Mouse (Mus musculus) cerebellum, adult 2 months (tissue): ENCODE measurements at regions not wholly inside any gene's neighbourhood (a gene's known extent, or its start where the extent isn't known, plus 50 kb on each side); places are given as distances from the start of the nearest gene placed in this dataset.
A peak's percentile ranks its signal among the peaks of the same experiment; 100 is the strongest.

Source experiments
- DNase-seq, 2 experiments: peaks; one replicate each; pipeline ENCODE4 v3.0.0; 2021
- H3K27ac ChIP-seq: fragments of 200-500 bp; 2 replicates; pipeline ENCODE4 v1.5.1; 2012; ENCODE audit warnings: low read length, control low read depth, inconsistent platforms; ENCODE audit not compliant: insufficient read depth
- H3K27me3 ChIP-seq: fragments of 200-500 bp; 2 replicates; pipeline ENCODE4 v1.6.1; 2012; ENCODE audit warnings: inconsistent platforms, mild to moderate bottlenecking, low read length, moderate library complexity; ENCODE audit not compliant: control insufficient read depth, insufficient read depth
- H3K4me1 ChIP-seq: fragments of 200-500 bp; 2 replicates; pipeline ENCODE4 v1.6.1; 2011; ENCODE audit warnings: low read length; ENCODE audit not compliant: control insufficient read depth, insufficient read depth
- H3K4me3 ChIP-seq: fragments of 200-500 bp; replicated peaks from 2 replicates; pipeline ENCODE3; 2011; ENCODE audit warnings: mild to moderate bottlenecking, low read depth, low read length, control low read depth; ENCODE audit not compliant: insufficient read depth
- CTCF ChIP-seq: fragments of 200-500 bp; IDR thresholded peaks from 2 replicates; pipeline ENCODE4 v1.5.1; 2011; ENCODE audit warnings: low read depth, mild to moderate bottlenecking, control low read depth, low read length, moderate library complexity, borderline replicate concordance; ENCODE audit not compliant: insufficient read depth
- POLR2A ChIP-seq: fragments of 200-500 bp; IDR thresholded peaks from 2 replicates; pipeline ENCODE4 v1.6.1; 2011; ENCODE audit warnings: low read length, control low read depth, borderline replicate concordance; ENCODE audit not compliant: insufficient read depth
- WGBS: fragments of 180-500 bp; shearing (Covaris S2); methylation state at CpG from one replicate; pipeline ENCODE4 v1.1.7; 2018; 5-methylcytosine and 5-hydroxymethylcytosine counted together

DNA sequence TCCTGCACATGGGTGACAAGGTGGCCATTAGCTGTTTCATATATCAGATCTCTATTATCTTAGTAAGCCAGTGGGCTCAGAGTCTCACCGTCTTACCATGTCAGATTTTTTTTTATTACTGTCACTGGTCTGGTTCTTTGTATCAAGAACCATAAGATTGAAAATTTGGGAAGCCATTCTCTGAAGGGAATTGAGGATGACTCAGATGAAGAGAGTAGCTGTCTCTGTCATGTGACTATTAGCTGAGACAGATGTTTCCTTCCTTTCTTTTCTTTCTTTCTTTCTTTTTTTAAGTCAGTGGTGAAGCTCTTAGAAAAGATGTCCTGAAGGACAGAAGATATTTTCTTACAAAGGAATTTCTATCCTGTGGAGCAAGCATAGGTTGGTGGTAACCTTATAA, 84.1 kb downstream of the Dact1 start:
- TF ChIP-seq POLR2A, result no peak
- TF ChIP-seq CTCF, result no peak
- 93% methylated on average over 1 of the region's 1 CpGs for WGBS
- Histone ChIP-seq H3K27me3 (no peaks in the 10 kb centered on the region), H3K4me1 (peaks cover 10% of the 10 kb centered on the region; the same call in 1 of the 2 replicates), H3K27ac (no peak overlapping the region), H3K4me3 (no peak overlapping the region)
- DNase-seq, result no peak

DNA sequence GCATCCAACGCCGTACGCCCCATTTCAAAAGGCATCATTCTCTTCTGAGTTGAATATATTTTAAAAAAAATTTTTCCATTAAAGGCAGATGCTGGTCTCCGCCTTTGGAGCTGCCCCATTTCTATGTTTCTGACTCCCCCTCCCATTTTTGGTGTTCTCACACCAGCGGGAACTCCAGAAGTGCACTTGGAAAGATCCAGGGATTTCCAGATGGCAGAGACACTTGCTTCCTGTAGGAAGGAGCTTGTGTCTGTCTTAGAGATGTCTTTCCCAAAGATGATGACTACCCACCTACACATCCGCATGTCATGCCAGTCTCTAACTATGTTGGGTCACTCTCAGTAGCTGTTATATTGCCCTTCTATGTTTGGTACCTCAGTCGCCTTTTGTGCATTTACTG, 87.8 kb downstream of the Dact1 start:
- H3K27ac ChIP-seq, result no peak overlapping the region
- WGBS, result 96% methylated on average over 7 of the region's 7 CpGs
- TF ChIP-seq POLR2A (no peak), CTCF (no peak)
- H3K4me1 ChIP-seq, result peaks cover 26% of the 10 kb centered on the region
- H3K27me3 ChIP-seq, result no peaks in the 10 kb centered on the region
- no peak overlapping the region for H3K4me3 ChIP-seq
- DNase-seq, result no peak

DNA sequence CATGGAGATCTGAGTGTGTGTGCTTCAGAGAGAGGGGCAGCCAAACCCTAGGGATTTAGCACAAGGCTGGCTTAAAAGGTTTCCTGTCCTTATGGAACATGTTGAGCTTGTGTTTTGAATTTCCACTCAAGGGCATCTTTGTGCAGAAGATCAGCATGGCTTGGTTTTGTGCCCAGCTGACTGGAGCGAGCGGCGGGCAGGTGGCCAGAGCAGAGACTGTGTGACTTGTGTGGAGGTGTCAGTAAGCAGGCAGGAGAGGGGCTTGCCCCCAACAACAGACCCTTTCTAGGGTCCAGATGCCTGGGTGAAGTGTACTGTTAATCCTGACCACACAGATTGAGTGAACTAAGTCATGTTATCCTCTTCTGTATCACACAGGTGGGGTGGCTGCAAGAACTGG, 89.0 kb downstream of the Dact1 start:
- H3K4me3 ChIP-seq, result no peak overlapping the region
- peak overlapping the region; percentile 62 for H3K27ac ChIP-seq
- no peak for TF ChIP-seq CTCF
- TF ChIP-seq POLR2A, result no peak
- H3K27me3 ChIP-seq, result no peaks in the 10 kb centered on the region
- WGBS, result 11% methylated on average over 3 of the region's 3 CpGs
- peaks cover 26% of the 10 kb centered on the region for H3K4me1 ChIP-seq
- DNase-seq, result peak; percentile 84 to 87

DNA sequence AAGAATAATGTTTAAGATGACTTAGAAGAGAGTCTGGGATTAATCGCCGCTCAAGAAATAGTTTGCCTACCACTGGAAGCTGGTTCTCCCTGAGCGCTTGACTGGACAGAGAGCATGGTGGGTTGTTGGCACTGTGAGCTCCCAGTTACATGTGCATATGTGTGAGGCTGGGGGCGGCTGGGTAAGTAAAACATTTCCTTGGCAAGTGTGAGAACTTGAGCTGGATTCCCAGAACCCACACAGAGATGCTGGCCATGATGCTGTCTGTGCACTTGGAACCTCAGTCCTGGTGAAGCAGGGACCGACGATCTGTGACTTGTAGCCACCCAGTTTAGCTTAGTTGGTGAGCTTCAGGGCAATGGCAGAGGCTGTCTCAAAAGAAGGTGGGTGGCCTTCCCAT, 90.5 kb downstream of the Dact1 start:
- TF ChIP-seq POLR2A, result no peak
- no peak for TF ChIP-seq CTCF
- no peaks in the 10 kb centered on the region for H3K27me3 ChIP-seq
- H3K4me1 ChIP-seq, result peaks cover 26% of the 10 kb centered on the region
- DNase-seq, result peak in 1 of 2 experiments; percentile 10
- H3K4me3 ChIP-seq, result no peak overlapping the region
- H3K27ac ChIP-seq, result no peak overlapping the region
- 67% methylated on average over 6 of the region's 6 CpGs for WGBS

DNA sequence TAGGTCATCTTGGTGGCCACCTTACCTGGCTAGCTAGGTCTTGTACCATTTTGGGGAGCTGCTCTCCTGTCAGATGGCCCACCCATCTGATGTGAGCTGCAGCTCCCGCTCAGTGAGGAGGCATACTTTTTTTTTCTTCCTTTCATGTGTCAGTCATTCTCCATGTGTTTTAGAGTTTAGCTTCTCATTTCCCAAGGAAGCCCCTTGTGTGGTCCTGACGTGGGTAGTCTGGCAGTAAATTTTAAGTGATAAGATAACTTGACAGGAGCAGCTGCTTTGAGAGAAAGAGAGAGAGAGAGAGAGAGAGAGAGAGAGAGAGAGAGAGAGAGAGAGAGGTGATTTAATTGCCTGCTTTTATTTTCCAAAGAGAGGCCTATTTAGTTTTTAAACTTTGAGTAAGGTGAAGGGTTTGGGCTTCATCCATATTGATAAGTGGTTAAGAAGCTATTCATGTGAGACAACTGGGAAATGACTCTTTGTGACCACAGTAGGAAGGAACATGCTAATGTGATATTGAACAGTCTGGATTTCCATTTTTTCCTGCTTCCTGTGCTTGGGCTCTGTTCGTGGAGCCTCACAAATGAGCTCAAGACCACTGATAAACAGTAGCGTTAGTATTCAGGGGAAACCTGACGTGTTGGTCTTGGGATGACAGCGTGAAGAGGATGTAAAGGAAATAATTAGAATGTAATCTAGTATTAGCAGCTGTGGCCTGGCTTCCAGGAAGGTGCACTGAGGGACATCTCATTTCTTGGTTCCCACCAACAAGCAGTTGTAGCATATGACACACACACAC, 92.1 kb downstream of the Dact1 start:
- no peak overlapping the region for H3K27ac ChIP-seq
- peaks cover 26% of the 10 kb centered on the region for H3K4me1 ChIP-seq
- WGBS, result 93% methylated on average over 6 of the region's 6 CpGs
- no peak for DNase-seq
- no peak overlapping the region for H3K4me3 ChIP-seq
- no peaks in the 10 kb centered on the region for H3K27me3 ChIP-seq
- no peak for TF ChIP-seq POLR2A
- no peak for TF ChIP-seq CTCF

DNA sequence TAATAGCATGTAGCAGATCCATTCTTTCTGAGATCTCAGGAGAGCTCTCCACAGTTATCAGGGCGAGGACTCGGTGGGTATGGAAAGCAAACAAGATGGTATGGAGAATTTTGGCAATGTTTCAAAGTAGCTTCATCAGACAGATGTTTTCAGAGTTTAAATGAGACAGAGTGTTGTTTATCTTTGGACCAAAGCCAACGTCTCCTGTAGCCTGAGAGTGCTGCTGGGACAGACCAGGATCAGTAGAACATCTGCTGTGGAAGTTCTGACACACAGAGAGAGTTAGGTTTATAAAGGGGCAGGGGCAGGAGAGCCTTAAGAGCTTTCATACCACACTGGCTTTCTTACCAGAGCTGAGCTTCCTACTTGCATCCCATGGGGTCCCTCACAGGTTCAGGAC, 97.6 kb downstream of the Dact1 start:
- Histone ChIP-seq H3K27me3 (no peaks in the 10 kb centered on the region), H3K27ac (no peak overlapping the region), H3K4me3 (no peak overlapping the region), H3K4me1 (no peaks in the 10 kb centered on the region)
- 65% methylated on average over 3 of the region's 3 CpGs for WGBS
- no peak for DNase-seq
- TF ChIP-seq POLR2A, result no peak
- no peak for TF ChIP-seq CTCF

DNA sequence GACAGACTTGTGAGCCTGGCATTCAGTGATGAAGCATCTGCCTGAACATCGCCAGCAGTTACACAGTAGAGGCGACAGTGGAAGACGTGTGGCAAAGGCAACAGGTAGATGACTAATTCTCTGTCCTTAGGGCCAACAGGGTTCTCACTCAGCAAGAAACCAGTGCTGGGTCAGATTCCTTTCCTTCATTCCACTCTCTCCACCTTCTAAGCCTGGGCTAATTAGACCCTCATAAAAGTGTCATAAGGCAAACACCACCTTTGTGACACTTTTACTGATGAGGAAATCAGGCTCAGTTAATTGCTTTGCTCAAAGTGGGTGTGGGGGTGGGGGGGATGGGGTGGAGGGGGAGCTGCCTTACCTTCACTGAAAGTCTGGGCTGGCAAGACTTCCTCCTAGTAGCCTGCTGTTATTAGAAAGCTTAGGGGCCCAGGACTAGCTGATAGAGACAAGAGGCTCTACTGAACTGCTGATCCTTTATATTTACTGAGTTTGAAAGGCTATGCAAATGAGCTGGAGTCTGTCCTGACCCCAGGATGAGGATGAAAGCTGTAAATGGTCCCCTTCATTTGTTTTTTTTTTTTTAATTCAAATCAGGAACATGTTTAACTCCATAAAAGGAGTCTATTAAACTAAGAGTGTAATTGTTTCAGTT, 98.8 kb downstream of the Dact1 start:
- no peaks in the 10 kb centered on the region for H3K4me1 ChIP-seq
- TF ChIP-seq POLR2A (no peak), CTCF (no peak)
- no peak overlapping the region for H3K27ac ChIP-seq
- no peak for DNase-seq
- H3K27me3 ChIP-seq, result no peaks in the 10 kb centered on the region
- H3K4me3 ChIP-seq, result no peak overlapping the region
- WGBS, result 93% methylated on average over 3 of the region's 3 CpGs

DNA sequence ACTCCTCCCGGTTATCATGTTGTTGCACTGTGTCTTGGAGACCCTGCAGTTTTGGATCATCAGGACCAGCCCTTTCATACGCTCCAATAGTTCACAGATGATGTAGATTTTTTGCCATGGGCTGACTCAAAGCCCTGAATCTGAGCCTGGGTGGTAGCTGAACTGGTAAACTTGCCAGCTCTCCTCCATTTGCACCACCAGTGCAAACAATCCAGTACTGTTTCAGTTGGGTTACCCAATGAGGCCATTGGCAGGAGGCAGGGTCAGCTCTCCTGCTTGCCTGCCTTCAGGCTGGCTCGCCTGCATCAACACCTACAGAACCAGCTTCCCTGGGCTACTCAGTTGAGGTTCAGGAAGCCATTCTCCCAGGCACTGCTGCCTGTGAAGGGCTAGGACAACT, 102.6 kb downstream of the Dact1 start:
- Histone ChIP-seq H3K4me3 (no peak overlapping the region), H3K27ac (no peak overlapping the region), H3K4me1 (no peaks in the 10 kb centered on the region), H3K27me3 (no peaks in the 10 kb centered on the region)
- 82% methylated on average over 3 of the region's 3 CpGs for WGBS
- DNase-seq, result no peak
- no peak for TF ChIP-seq CTCF
- TF ChIP-seq POLR2A, result no peak
